Mouse (Mus musculus) kidney, embryonic 16.5 days (tissue): ENCODE results near the gene Arhgap10. TPM values are rescaled to one million over a fixed set of nuclear protein-coding genes. Genes with fewer than 3 reads are reported as not detected.

Source experiments
- ATAC-seq: fragments of 200-750 bp; cut with Nextera tagmentation; 2 replicates; pipeline ENCODE4 v1.8.0; 2017; ENCODE audit warnings: moderate TSS enrichment; ENCODE audit not compliant: low FRiP score, low TSS enrichment
- H3K27ac ChIP-seq: fragments of 300-500 bp; sonication (generic); 2 replicates; pipeline ENCODE4 v1.5.1; 2014; ENCODE audit warnings: low read length
- H3K27me3 ChIP-seq: fragments of 300-500 bp; sonication (generic); 2 replicates; pipeline ENCODE4 v1.6.1; 2014; ENCODE audit warnings: low read length, control low read depth, mixed read lengths; ENCODE audit not compliant: insufficient read depth
- H3K36me3 ChIP-seq: fragments of 300-500 bp; sonication (generic); 2 replicates; pipeline ENCODE4 v1.6.1; 2014; ENCODE audit warnings: low read length, control low read depth, mixed read lengths; ENCODE audit not compliant: insufficient read depth
- H3K4me1 ChIP-seq: fragments of 300-500 bp; sonication (generic); 2 replicates; pipeline ENCODE4 v1.6.1; 2014; ENCODE audit warnings: low read length, control low read depth, mixed read lengths; ENCODE audit not compliant: insufficient read depth
- H3K4me2 ChIP-seq: fragments of 300-500 bp; sonication (generic); replicated peaks from 2 replicates; pipeline ENCODE4 v1.6.1; 2014; ENCODE audit warnings: low read depth, low read length
- H3K4me3 ChIP-seq: fragments of 300-500 bp; sonication (generic); 2 replicates; pipeline ENCODE4 v1.5.1; 2014; ENCODE audit warnings: mild to moderate bottlenecking, low read length
- H3K9ac ChIP-seq: fragments of 300-500 bp; sonication (generic); replicated peaks from 2 replicates; pipeline ENCODE4 v1.6.1; 2014; ENCODE audit warnings: low read length
- H3K9me3 ChIP-seq: fragments of 300-500 bp; sonication (generic); 2 replicates; pipeline ENCODE4 v1.6.1; 2016; ENCODE audit warnings: low read length, control low read depth
- WGBS: fragments of 180-500 bp; shearing (Covaris S2); extraction: QIAGEN DNeasy Blood & Tissue Kit; methylation state at CpG from one replicate; pipeline ENCODE4 v1.1.7; 2014; 5-methylcytosine and 5-hydroxymethylcytosine counted together
- polyA plus RNA-seq: library from polyadenylated mRNA; unstranded; fragments of >200 nt; fragmentation: Nextera tagmentation; extraction: Ambion mirVana; gene quantifications from 2 replicates; pipeline ENCODE4 v1.2.1, GENCODE M21; 2015

Arhgap10 gene
- polyA plus RNA-seq, 1 experiment from 2014 or later, result 36.0 TPM

DNA sequence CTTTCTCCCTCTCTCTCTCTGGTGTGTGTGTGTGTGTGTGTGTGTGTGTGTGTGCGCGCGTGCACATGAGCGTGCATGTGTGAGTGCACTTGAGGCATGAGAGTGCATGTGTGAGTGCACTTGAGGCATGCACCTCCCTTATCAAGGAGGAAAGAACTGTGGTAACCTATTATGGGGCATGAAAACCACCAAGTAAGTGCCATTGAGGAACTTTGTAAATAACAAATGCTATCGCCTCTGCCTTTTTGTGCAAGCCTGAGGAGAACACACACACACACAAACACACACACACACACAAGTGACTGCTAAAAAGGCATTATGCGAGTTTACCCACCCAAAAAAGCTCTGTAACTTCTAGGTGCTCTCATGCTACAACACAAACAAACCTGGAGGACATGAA, 28.5 kb downstream of the Arhgap10 start:
- H3K27me3 ChIP-seq, result no peaks in the 10 kb centered on the region
- no peaks in the 10 kb centered on the region for H3K36me3 ChIP-seq
- 82% methylated on average over 6 of the region's 6 CpGs for WGBS
- peak overlapping the region; percentile 85; the same call in 1 of the 2 replicates for H3K27ac ChIP-seq
- H3K4me2 ChIP-seq, result no peak overlapping the region
- no peaks in the 10 kb centered on the region for H3K9me3 ChIP-seq
- ATAC-seq, result no peak
- no peak overlapping the region for H3K9ac ChIP-seq
- H3K4me1 ChIP-seq, result peaks cover 75% of the 10 kb centered on the region
- H3K4me3 ChIP-seq, result no peak overlapping the region

DNA sequence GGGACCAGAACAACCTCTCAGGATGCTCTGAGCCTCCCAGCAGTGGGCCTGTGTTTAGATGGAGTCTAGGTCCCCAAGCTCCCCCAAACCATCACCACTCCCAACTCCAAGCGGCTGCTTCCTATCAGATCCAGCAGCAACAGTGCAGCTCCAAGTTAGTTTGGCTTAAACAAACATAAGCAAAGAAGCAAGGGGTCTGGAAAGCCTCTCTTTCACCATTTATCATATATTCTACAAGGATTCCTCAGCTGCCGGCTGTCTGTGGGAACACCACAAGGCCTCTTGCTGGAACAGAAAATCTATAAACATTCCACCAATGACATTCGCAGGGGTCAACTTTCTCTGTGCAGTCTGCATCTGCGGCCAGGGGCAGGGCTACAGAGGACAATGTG, 29.5 kb downstream of the Arhgap10 start:
- H3K9me3 ChIP-seq, result no peaks in the 10 kb centered on the region
- H3K4me3 ChIP-seq, result no peak overlapping the region
- no peak overlapping the region for H3K9ac ChIP-seq
- H3K36me3 ChIP-seq, result no peaks in the 10 kb centered on the region
- peaks cover 78% of the 10 kb centered on the region for H3K4me1 ChIP-seq
- no peak overlapping the region for H3K4me2 ChIP-seq
- H3K27ac ChIP-seq, result peak overlapping the region; percentile 77
- peak; percentile 39; the same call in 1 of the 2 replicates for ATAC-seq
- no peaks in the 10 kb centered on the region for H3K27me3 ChIP-seq
- WGBS, result 32% methylated on average over 4 of the region's 4 CpGs

- Histone ChIP-seq H3K9ac (no peak overlapping the region), H3K27me3 (no peaks in the 10 kb centered on the region), H3K4me3 (no peak overlapping the region), H3K4me1 (peaks cover 77% of the 10 kb centered on the region), H3K27ac (peak overlapping the region; percentile 77), H3K4me2 (no peak overlapping the region), H3K9me3 (no peaks in the 10 kb centered on the region), H3K36me3 (no peaks in the 10 kb centered on the region)
- WGBS, result 66% methylated on average over 10 of the region's 10 CpGs
- ATAC-seq, result no peak
Observed at GRCm38 (mm10) chr8:77487590-77488214, 30.1 kb downstream of the Arhgap10 start.

GRCm38 (mm10) chr8:77486749-77487148, 31.0 kb downstream of the Arhgap10 start:
- no peak overlapping the region for H3K4me2 ChIP-seq
- no peaks in the 10 kb centered on the region for H3K9me3 ChIP-seq
- H3K27ac ChIP-seq, result no peak overlapping the region
- H3K9ac ChIP-seq, result no peak overlapping the region
- H3K4me1 ChIP-seq, result peaks cover 79% of the 10 kb centered on the region
- H3K27me3 ChIP-seq, result no peaks in the 10 kb centered on the region
- no peak for ATAC-seq
- 70% methylated on average over 2 of the region's 2 CpGs for WGBS
- no peak overlapping the region for H3K4me3 ChIP-seq
- no peaks in the 10 kb centered on the region for H3K36me3 ChIP-seq

GRCm38 (mm10) chr8:77484817-77485216, 32.9 kb downstream of the Arhgap10 start:
- Histone ChIP-seq H3K9me3 (no peaks in the 10 kb centered on the region), H3K4me3 (no peak overlapping the region), H3K9ac (no peak overlapping the region), H3K27ac (no peak overlapping the region), H3K4me1 (peaks cover 63% of the 10 kb centered on the region), H3K36me3 (no peaks in the 10 kb centered on the region), H3K27me3 (no peaks in the 10 kb centered on the region), H3K4me2 (no peak overlapping the region)
- WGBS, result 61% methylated on average over 5 of the region's 5 CpGs
- ATAC-seq, result no peak

DNA sequence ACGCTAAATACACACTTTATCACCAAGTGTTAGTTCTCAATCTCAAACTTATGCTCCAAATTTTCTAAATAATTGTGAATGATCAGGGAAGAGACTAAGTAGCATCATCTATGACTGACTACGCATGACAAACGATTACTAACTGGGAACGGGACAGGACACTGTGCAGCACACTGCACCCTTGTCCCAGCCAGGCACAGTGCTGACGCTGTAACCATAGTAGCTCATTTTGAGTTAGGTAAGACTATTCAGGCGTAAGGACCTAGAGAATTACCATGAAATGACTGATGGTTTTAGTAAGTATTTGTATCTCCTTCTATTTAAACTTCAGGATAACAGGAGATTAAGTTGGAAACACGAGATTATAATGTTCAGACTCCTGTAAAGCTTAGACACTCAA, 33.5 kb downstream of the Arhgap10 start:
- Histone ChIP-seq H3K4me2 (no peak overlapping the region), H3K9me3 (no peaks in the 10 kb centered on the region), H3K27ac (no peak overlapping the region), H3K36me3 (no peaks in the 10 kb centered on the region), H3K9ac (no peak overlapping the region), H3K4me3 (no peak overlapping the region), H3K4me1 (peaks cover 57% of the 10 kb centered on the region), H3K27me3 (no peaks in the 10 kb centered on the region)
- WGBS, result 67% methylated on average over 7 of the region's 7 CpGs
- ATAC-seq, result no peak

DNA sequence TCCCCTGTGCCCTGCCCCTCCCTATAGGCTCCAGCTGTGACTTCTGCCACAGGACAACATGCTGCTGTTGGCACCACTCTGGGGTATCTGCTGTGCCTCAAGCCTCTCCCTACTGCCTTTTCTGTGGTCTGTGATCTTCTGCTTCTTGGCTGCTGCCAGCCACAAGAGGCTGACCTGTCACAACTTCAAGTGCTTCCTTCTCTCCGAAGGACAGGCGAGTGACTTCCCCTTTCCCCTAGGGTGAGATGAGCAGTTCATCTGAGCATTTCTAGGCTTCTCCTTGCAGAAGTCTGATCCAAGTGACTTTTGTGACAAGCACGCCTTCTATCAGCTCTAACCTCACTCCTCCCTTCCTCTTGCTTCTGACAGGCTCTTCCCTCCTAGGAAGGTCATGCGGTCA, 34.1 kb downstream of the Arhgap10 start:
- Histone ChIP-seq H3K27ac (no peak overlapping the region), H3K4me1 (peaks cover 57% of the 10 kb centered on the region), H3K9ac (no peak overlapping the region), H3K36me3 (no peaks in the 10 kb centered on the region), H3K9me3 (no peaks in the 10 kb centered on the region), H3K4me3 (no peak overlapping the region), H3K4me2 (no peak overlapping the region), H3K27me3 (no peaks in the 10 kb centered on the region)
- ATAC-seq, result no peak; the same call in 1 of the 2 replicates
- WGBS, result 83% methylated on average over 4 of the region's 4 CpGs

GRCm38 (mm10) chr8:77481791-77482190, 36.0 kb downstream of the Arhgap10 start:
- WGBS, result 41% methylated on average over 6 of the region's 6 CpGs
- Histone ChIP-seq H3K27ac (no peak overlapping the region), H3K9ac (no peak overlapping the region), H3K27me3 (no peaks in the 10 kb centered on the region), H3K9me3 (no peaks in the 10 kb centered on the region), H3K4me2 (no peak overlapping the region), H3K4me3 (no peak overlapping the region), H3K36me3 (no peaks in the 10 kb centered on the region), H3K4me1 (peaks cover 51% of the 10 kb centered on the region)
- no peak for ATAC-seq

DNA sequence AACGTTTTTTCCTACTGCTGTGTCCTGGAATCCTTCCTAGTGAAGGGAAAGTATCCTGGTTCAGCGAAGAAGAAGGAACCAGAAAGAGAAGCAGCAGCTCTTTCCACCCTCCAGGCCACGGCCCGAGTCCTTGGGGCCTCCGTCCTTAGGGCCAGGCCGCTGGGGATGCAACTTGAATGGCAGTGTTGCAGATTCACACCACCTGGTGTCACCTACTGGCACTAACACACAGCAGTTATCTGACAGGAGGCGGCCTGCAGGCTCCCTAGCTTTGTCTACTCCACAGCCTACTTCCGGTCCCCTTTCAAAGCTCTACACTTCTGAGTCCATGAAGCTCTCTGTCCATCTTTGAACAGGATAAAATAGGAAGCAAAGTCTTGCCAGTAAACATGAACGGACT, 37.8 kb downstream of the Arhgap10 start:
- WGBS, result 76% methylated on average over 9 of the region's 9 CpGs
- H3K9ac ChIP-seq, result no peak overlapping the region
- no peak overlapping the region for H3K4me3 ChIP-seq
- H3K4me1 ChIP-seq, result peaks cover 40% of the 10 kb centered on the region
- no peaks in the 10 kb centered on the region for H3K9me3 ChIP-seq
- H3K4me2 ChIP-seq, result no peak overlapping the region
- no peak for ATAC-seq
- H3K27ac ChIP-seq, result no peak overlapping the region
- H3K36me3 ChIP-seq, result no peaks in the 10 kb centered on the region
- no peaks in the 10 kb centered on the region for H3K27me3 ChIP-seq

- WGBS, result 37% methylated on average over 2 of the region's 2 CpGs
- no peak overlapping the region for H3K27ac ChIP-seq
Observed at GRCm38 (mm10) chr8:77478913-77479273, 38.9 kb downstream of the Arhgap10 start.

More at GRCm38 (mm10) chr8:77478913-77479273, 38.9 kb downstream of the Arhgap10 start:
- Histone ChIP-seq H3K27me3 (no peaks in the 10 kb centered on the region), H3K4me1 (peaks cover 31% of the 10 kb centered on the region), H3K9me3 (no peaks in the 10 kb centered on the region), H3K9ac (no peak overlapping the region), H3K4me2 (no peak overlapping the region), H3K36me3 (no peaks in the 10 kb centered on the region), H3K4me3 (no peak overlapping the region)
- ATAC-seq, result peak; percentile 69
